Comparison of ENCODE assay signal across 1 mouse cellular context in genomic region chr7:5101066-5101663, GRCm38 (mm10).
TF ChIP-seq lines count a peak whose summit lies in the region.

No protein-coding gene starts in this region.

TF ChIP-seq in MEL, 35 proteins besides CTCF, POLR2A, EP300 and RAD21 (continued from another document):
- TF ChIP-seq MYC (IDR thresholded peaks at IDR 0.05; ENCODE audit: low read depth, low read length), result peak; percentile 49; the same call in 1 of the 2 replicates
- TF ChIP-seq TCF12 (IDR thresholded peaks at IDR 0.05; ENCODE audit: low read depth, low read length), result peak; percentile 74
- TF ChIP-seq MXI1 (IDR thresholded peaks at IDR 0.05; ENCODE audit: low read depth, low read length), result peak; percentile 34; the same call in 1 of the 2 replicates
- peak; percentile 77 for TF ChIP-seq MAZ (IDR thresholded peaks at IDR 0.05; ENCODE audit: low read depth, low read length)
- TF ChIP-seq ETS1 (IDR thresholded peaks at IDR 0.05; ENCODE audit: low read depth, low read length), result peak; percentile 80
- TF ChIP-seq TAL1 (IDR thresholded peaks at IDR 0.05; ENCODE audit: low read length), result peak; percentile 19; the same call in 1 of the 2 replicates
- peak; percentile 44; the same call in 1 of the 2 replicates for TF ChIP-seq SIN3A (IDR thresholded peaks at IDR 0.05; ENCODE audit: low read length)
- peak; percentile 66 for TF ChIP-seq ELF1 (IDR thresholded peaks at IDR 0.05; ENCODE audit: low read depth, low read length)
- no peak for TF ChIP-seq ZNF384 (IDR thresholded peaks at IDR 0.05; ENCODE audit: low read depth, low read length)
